15 mouse cellular contexts compared by ENCODE assay signal in genomic region chr2:14165066-14165465, GRCm38 (mm10). TPM values are rescaled to one million over a fixed set of nuclear protein-coding genes. Genes with fewer than 3 reads are reported as not detected.
DNase-seq lines count a peak whose midpoint lies in the region; ATAC-seq and TF ChIP-seq lines count a peak whose summit lies in the region.
"Had no signal": no experiment of that assay in that cellular context is flagged by ENCODE, and none has a peak within 500 bp of the region (broad histone marks: within the 10 kb centered on the region; RNA-seq: fewer than 3 reads in every experiment).

No protein-coding gene starts in this region.

- 48% methylated on average over 2 of the region's 2 CpGs for WGBS in heart, embryonic 12.5 days
- WGBS in lung, embryonic 14.5 days, result 74% methylated on average over 2 of the region's 2 CpGs
- WGBS in liver, embryonic 12.5 days (ENCODE audit: insufficient replicate concordance), result 13% methylated on average over 2 of the region's 2 CpGs
- 80% methylated on average over 2 of the region's 2 CpGs for WGBS in stomach, embryonic 14.5 days

- no peaks in the 10 kb centered on the region for H3K36me3 ChIP-seq in heart, embryonic 12.5 days
- no peaks in the 10 kb centered on the region for H3K36me3 ChIP-seq in lung, embryonic 14.5 days (ENCODE audit: insufficient read depth)
- H3K36me3 ChIP-seq in liver, embryonic 12.5 days, result no peaks in the 10 kb centered on the region
- H3K36me3 ChIP-seq in stomach, embryonic 14.5 days (ENCODE audit: control insufficient read depth, insufficient read depth, low read length), result no peaks in the 10 kb centered on the region
- H3K36me3 ChIP-seq: embryonic facial prominence, embryonic 13.5 days; stomach, embryonic 15.5 days had no signal

- DNase-seq in heart, postnatal 36 days, result no peak
- DNase-seq in lung, embryonic 14.5 days, result no peak
- DNase-seq in lung, postnatal 36 days, result no peak
- no peak for DNase-seq in right cerebral cortex, adult 2 months (ENCODE audit: low spot score in 2 of 2)
- no peak for DNase-seq in left cerebral cortex, adult 9 months (ENCODE audit: low spot score in 2 of 2)
- DNase-seq: right cerebral cortex, postnatal 4 days; thymus, postnatal 36 days had no signal

- H3K9ac ChIP-seq in heart, embryonic 12.5 days, result no peak overlapping the region
- no peak overlapping the region for H3K9ac ChIP-seq in lung, embryonic 14.5 days
- no peak overlapping the region for H3K9ac ChIP-seq in liver, embryonic 12.5 days
- H3K9ac ChIP-seq in stomach, embryonic 14.5 days (replicated peaks; ENCODE audit: low read depth, low read length), result no peak overlapping the region
- H3K9ac ChIP-seq: embryonic facial prominence, embryonic 13.5 days; stomach, embryonic 15.5 days had no signal

- no peak for ATAC-seq in heart, embryonic 12.5 days (ENCODE audit: insufficient number of reproducible peaks, low FRiP score)
- ATAC-seq in lung, embryonic 14.5 days (ENCODE audit: insufficient read depth), result no peak
- no peak for ATAC-seq in liver, embryonic 12.5 days
- ATAC-seq in stomach, embryonic 14.5 days (ENCODE audit: insufficient number of reproducible peaks, insufficient read depth, low FRiP score, low read depth), result no peak
- ATAC-seq: activated CD4-positive, CD25-positive, alpha-beta regulatory T cell, adult 4 months had no signal

- intact Hi-C loops in heart, postnatal 36 days (cut with DNase I), result no loop called here

- no peak overlapping the region for H3K4me2 ChIP-seq in heart, embryonic 12.5 days
- H3K4me2 ChIP-seq in lung, embryonic 14.5 days, result no peak overlapping the region
- no peak overlapping the region for H3K4me2 ChIP-seq in liver, embryonic 12.5 days
- no peak overlapping the region for H3K4me2 ChIP-seq in stomach, embryonic 14.5 days (replicated peaks; ENCODE audit: low read depth, low read length)
- H3K4me2 ChIP-seq: embryonic facial prominence, embryonic 13.5 days; stomach, embryonic 15.5 days had no signal

- no peaks in the 10 kb centered on the region for H3K9me3 ChIP-seq in heart, embryonic 12.5 days (replicated peaks)
- no peaks in the 10 kb centered on the region for H3K9me3 ChIP-seq in lung, embryonic 14.5 days (ENCODE audit: low read depth, low read length)
- H3K9me3 ChIP-seq in liver, embryonic 12.5 days (replicated peaks), result no peaks in the 10 kb centered on the region
- H3K9me3 ChIP-seq in stomach, embryonic 14.5 days (ENCODE audit: control insufficient read depth, low read depth, low read length), result no peaks in the 10 kb centered on the region
- H3K9me3 ChIP-seq: embryonic facial prominence, embryonic 13.5 days; stomach, embryonic 15.5 days had no signal

- H3K27ac ChIP-seq in heart, embryonic 12.5 days (ENCODE audit: poor library complexity, severe bottlenecking), result peak overlapping the region; percentile 20; the same call in 1 of the 2 replicates
- H3K27ac ChIP-seq in lung, embryonic 14.5 days (ENCODE audit: low read depth), result peak overlapping the region; percentile 13; the same call in 1 of the 2 replicates
- peak overlapping the region; percentile 56 for H3K27ac ChIP-seq in liver, embryonic 12.5 days
- H3K27ac ChIP-seq in stomach, embryonic 14.5 days (ENCODE audit: low read length), result peak overlapping the region; percentile 2; the same call in 1 of the 2 replicates
- H3K27ac ChIP-seq: embryonic facial prominence, embryonic 13.5 days; stomach, embryonic 15.5 days had no signal

- H3K4me3 ChIP-seq in heart, embryonic 12.5 days, result no peak overlapping the region
- H3K4me3 ChIP-seq in lung, embryonic 14.5 days (ENCODE audit: low read depth, low read length), result no peak overlapping the region
- no peak overlapping the region for H3K4me3 ChIP-seq in liver, embryonic 12.5 days
- no peak overlapping the region for H3K4me3 ChIP-seq in stomach, embryonic 14.5 days (ENCODE audit: low read depth, low read length)
- H3K4me3 ChIP-seq: embryonic facial prominence, embryonic 13.5 days; stomach, embryonic 15.5 days had no signal

- no peaks in the 10 kb centered on the region for H3K27me3 ChIP-seq in heart, embryonic 12.5 days (replicated peaks)
- no peaks in the 10 kb centered on the region for H3K27me3 ChIP-seq in lung, embryonic 14.5 days (ENCODE audit: insufficient read depth, low read length)
- H3K27me3 ChIP-seq in liver, embryonic 12.5 days (replicated peaks), result no peaks in the 10 kb centered on the region
- H3K27me3 ChIP-seq in stomach, embryonic 14.5 days (ENCODE audit: control insufficient read depth, insufficient read depth, low read length), result no peaks in the 10 kb centered on the region
- H3K27me3 ChIP-seq: embryonic facial prominence, embryonic 13.5 days; stomach, embryonic 15.5 days had no signal

- no peak for TF ChIP-seq CTCF in lung, embryonic 14.5 days (IDR thresholded peaks at IDR 0.05; ENCODE audit: low read depth)

- H3K4me1 ChIP-seq in heart, embryonic 12.5 days (replicated peaks), result 0 out of 2 replicates have a peak, but pooled peaks cover 2% of the 10 kb centered on the region
- H3K4me1 ChIP-seq in lung, embryonic 14.5 days (ENCODE audit: insufficient read depth), result no peaks in the 10 kb centered on the region
- H3K4me1 ChIP-seq in liver, embryonic 12.5 days, result peaks cover 15% of the 10 kb centered on the region
- no peaks in the 10 kb centered on the region for H3K4me1 ChIP-seq in stomach, embryonic 14.5 days (ENCODE audit: control insufficient read depth, insufficient read depth, low read length)
- H3K4me1 ChIP-seq: embryonic facial prominence, embryonic 13.5 days; stomach, embryonic 15.5 days had no signal

RNA-seq across cellular contexts. Expression of gene Tmem236, which starts 9.3 kb away (rescaled TPM):
- 0.05 and 0.09 TPM in 2 replicates for polyA plus RNA-seq in heart, embryonic 12.5 days (2016; fragmentation: Nextera tagmentation; extraction: Ambion mirVana)
- not detected for total RNA-seq in heart, postnatal 36 days (2021)
- polyA plus RNA-seq in lung, embryonic 14.5 days (2014; fragmentation: Nextera tagmentation; extraction: Ambion mirVana), result 0.09 TPM in 1 of 2 replicates, not detected in the other
- polyA plus RNA-seq in liver, embryonic 12.5 days (2016; fragmentation: Nextera tagmentation; extraction: Ambion mirVana), result 0.12 TPM in 1 of 2 replicates, not detected in the other
- 0.26 and 0.70 TPM in 2 replicates for polyA plus RNA-seq in stomach, embryonic 14.5 days (2014; fragmentation: Nextera tagmentation; extraction: Ambion mirVana)
- total RNA-seq: hematopoietic stem cell, adult 5-6 weeks; layer of hippocampus, adult 18-20 months had no signal
- polyA plus RNA-seq: activated CD4-positive, CD25-positive, alpha-beta regulatory T cell, adult 4 months had no signal

Comparison
In these comparisons a context has a peak if more than half of its experiments do, and no peak if none do; other contexts are left out.
1. H3K27ac ChIP-seq: peak in every context shown above with its lines; median percentile 56 in liver, embryonic 12.5 days; 20 in heart, embryonic 12.5 days; 13 in lung, embryonic 14.5 days; 2 in stomach, embryonic 14.5 days.